Mouse (Mus musculus) spleen, adult 12 weeks (tissue): ENCODE results near the gene Zfp667.
A peak's percentile ranks its signal among the peaks of the same experiment; 100 is the strongest.
"Not testable (repeated sequence)": the region's sequence is repeated elsewhere in the genome, so short reads cannot be mapped to it uniquely, and the experiment has no call there.

ENCODE experiments used
- DNase-seq: peaks from one replicate; pipeline ENCODE4 v3.0.0; 2022; ENCODE audit warnings: low spot score

Gene Zfp667

GRCm38 (mm10) chr7:6285842-6286705 is at the start of gene Zfp667:
Zfp667 (plus strand) TSS chr7:6286579.
- peak; percentile 90 for DNase-seq

- DNase-seq, result no peak
Measured at GRCm38 (mm10) chr7:6239787-6240186, 46.6 kb upstream of the Zfp667 start.

GRCm38 (mm10) chr7:6240841-6241425 is 45.4 kb upstream of the Zfp667 start:
- DNase-seq, result peak; percentile 8

GRCm38 (mm10) chr7:6244361-6245292 is 41.8 kb upstream of the Zfp667 start:
- DNase-seq, result no peak

- DNase-seq, result no peak
Measured at GRCm38 (mm10) chr7:6252410-6252809, 34.0 kb upstream of the Zfp667 start, which contains the start of gene Epp13. Epp13 (plus strand) TSS chr7:6252710.

GRCm38 (mm10) chr7:6254451-6254850 is 31.9 kb upstream of the Zfp667 start:
- no peak for DNase-seq

- no peak for DNase-seq
Measured at GRCm38 (mm10) chr7:6257386-6257785, 29.0 kb upstream of the Zfp667 start.

GRCm38 (mm10) chr7:6258232-6259220 is 27.9 kb upstream of the Zfp667 start:
- no peak for DNase-seq

- DNase-seq, result not testable (repeated sequence)
Measured at GRCm38 (mm10) chr7:6260004-6260403, 26.4 kb upstream of the Zfp667 start.

GRCm38 (mm10) chr7:6262120-6262519 is 24.3 kb upstream of the Zfp667 start:
- no peak for DNase-seq

GRCm38 (mm10) chr7:6262984-6263383 is 23.4 kb upstream of the Zfp667 start:
- no peak for DNase-seq

GRCm38 (mm10) chr7:6265695-6266094 is 20.7 kb upstream of the Zfp667 start:
- peak; percentile 44 for DNase-seq

- no peak for DNase-seq
Measured at GRCm38 (mm10) chr7:6277906-6278305, 8.5 kb upstream of the Zfp667 start.

GRCm38 (mm10) chr7:6282749-6283148 is 3.6 kb upstream of the Zfp667 start:
- peak; percentile 70 for DNase-seq

- peak; percentile 75 for DNase-seq
Measured at GRCm38 (mm10) chr7:6283451-6284075, 2.8 kb upstream of the Zfp667 start.

- DNase-seq, result no peak
Measured at GRCm38 (mm10) chr7:6284442-6285012, 1.9 kb upstream of the Zfp667 start.

- no peak for DNase-seq
Measured at GRCm38 (mm10) chr7:6285366-6285765, 1.0 kb upstream of the Zfp667 start.

GRCm38 (mm10) chr7:6286921-6287531 is 647 bp downstream of the Zfp667 start:
- no peak for DNase-seq

GRCm38 (mm10) chr7:6291121-6291520 is 4.7 kb downstream of the Zfp667 start:
- not testable (repeated sequence) for DNase-seq

- DNase-seq, result not testable (repeated sequence)
Measured at GRCm38 (mm10) chr7:6300796-6301195, 14.4 kb downstream of the Zfp667 start.
